Mouse (Mus musculus) adrenal gland, postnatal 10 days (tissue): Measurements from ENCODE around the gene Cd3g. TPM values are rescaled to one million over a fixed set of nuclear protein-coding genes. Genes with fewer than 3 reads are reported as not detected.
"Not testable (repeated sequence)": the region's sequence is repeated elsewhere in the genome, so short reads cannot be mapped to it uniquely, and the experiment has no call there.

Experiments
- DNase-seq: peaks from one replicate; pipeline ENCODE4 v3.0.0; 2021; ENCODE audit warnings: mixed read lengths
- total RNA-seq, 2 experiments: library from RNA; stranded (reverse); gene quantifications; 2 replicates each; pipeline ENCODE4 v1.2.3; 2021

Cd3g gene
- total RNA-seq, 2 experiments from 2014 or later: 4.6 to 5.0 TPM

- DNase-seq: no peak
Observed at GRCm38 (mm10) chr9:44985721-44986161, 5.5 kb upstream of the Cd3g start.

- DNase-seq: no peak
Observed at GRCm38 (mm10) chr9:44983001-44983400, 2.8 kb upstream of the Cd3g start.

- no peak for DNase-seq
Observed at GRCm38 (mm10) chr9:44982531-44982930, 2.3 kb upstream of the Cd3g start.

- DNase-seq: no peak
Observed at GRCm38 (mm10) chr9:44982081-44982480, 1.9 kb upstream of the Cd3g start.

- DNase-seq: no peak
Observed at GRCm38 (mm10) chr9:44981676-44982075, 1.4 kb upstream of the Cd3g start, which contains the start of gene Cd3d. TSS of gene Cd3d (plus strand) at chr9:44981786.

GRCm38 (mm10) chr9:44981104-44981503 is 873 bp upstream of the Cd3g start:
- DNase-seq: no peak

GRCm38 (mm10) chr9:44979806-44980205 is 425 bp downstream of the Cd3g start:
- no peak for DNase-seq

- DNase-seq: no peak
Observed at GRCm38 (mm10) chr9:44977813-44978212, 2.4 kb downstream of the Cd3g start.

- DNase-seq: no peak
Observed at GRCm38 (mm10) chr9:44969450-44969849, 10.8 kb downstream of the Cd3g start.

- DNase-seq: not testable (repeated sequence)
Observed at GRCm38 (mm10) chr9:44967763-44968162, 12.5 kb downstream of the Cd3g start.

GRCm38 (mm10) chr9:44966815-44967242 is 13.4 kb downstream of the Cd3g start:
- DNase-seq: peak; percentile 82

GRCm38 (mm10) chr9:44965833-44966466 is 14.3 kb downstream of the Cd3g start:
- DNase-seq: no peak

- DNase-seq: peak; percentile 100
Observed at GRCm38 (mm10) chr9:44965126-44965832, 15.0 kb downstream of the Cd3g start, which contains the start of gene Ube4a. TSS of gene Ube4a (minus strand) at chr9:44965600.

GRCm38 (mm10) chr9:44954432-44954831 is 25.8 kb downstream of the Cd3g start:
- no peak for DNase-seq

- no peak for DNase-seq
Observed at GRCm38 (mm10) chr9:44947836-44948235, 32.4 kb downstream of the Cd3g start.

- DNase-seq: no peak
Observed at GRCm38 (mm10) chr9:44946185-44946695, 34.0 kb downstream of the Cd3g start.

- peak; percentile 21 for DNase-seq
Observed at GRCm38 (mm10) chr9:44942421-44942820, 37.8 kb downstream of the Cd3g start.

- DNase-seq: no peak
Observed at GRCm38 (mm10) chr9:44941756-44942155, 38.5 kb downstream of the Cd3g start.

GRCm38 (mm10) chr9:44921543-44921942 is 58.7 kb downstream of the Cd3g start:
- no peak for DNase-seq

- DNase-seq: no peak
Observed at GRCm38 (mm10) chr9:44921123-44921468, 59.1 kb downstream of the Cd3g start.

- peak; percentile 85 for DNase-seq
Observed at GRCm38 (mm10) chr9:44920374-44921122, 59.7 kb downstream of the Cd3g start, which contains the start of gene Atp5l. TSS of gene Atp5l (minus strand) at chr9:44920742.

- DNase-seq: no peak
Observed at GRCm38 (mm10) chr9:44919606-44920005, 60.6 kb downstream of the Cd3g start.
